Mouse (Mus musculus): ENCODE results near the gene Rbfox3.

DNA sequence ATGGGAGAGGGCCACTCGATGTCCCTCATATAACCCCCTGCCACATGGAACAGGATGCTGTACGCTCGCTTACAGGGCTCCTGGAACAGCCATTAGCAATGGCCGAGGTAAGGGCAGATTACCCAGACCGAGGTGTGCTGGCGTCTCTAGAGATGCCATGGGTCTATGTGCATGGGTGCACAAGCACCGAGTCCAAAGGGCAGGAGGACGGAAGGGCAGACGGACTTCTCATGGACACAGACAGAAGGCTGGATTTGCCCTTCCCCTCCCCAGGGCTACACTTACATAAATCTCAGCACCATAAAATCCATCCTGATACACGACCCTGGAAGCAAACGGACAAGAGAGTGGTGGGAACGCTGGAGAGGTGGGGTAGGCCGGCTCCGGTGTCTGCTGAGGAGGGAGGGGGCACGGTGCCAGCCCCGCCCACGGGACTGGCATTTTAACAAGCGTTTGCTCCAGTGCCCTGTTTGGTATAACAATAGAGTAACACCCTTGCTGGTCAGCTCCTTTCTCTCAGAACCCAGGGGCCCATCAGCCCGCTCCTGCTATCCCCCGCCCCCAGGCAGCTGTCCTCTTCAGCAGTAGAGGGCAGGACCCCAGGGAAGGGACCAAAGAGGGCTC, 415.2 kb downstream of the Rbfox3 start:
- TF ChIP-seq CTCF (IDR thresholded peaks at IDR 0.05; ENCODE audit: low read depth, low read length) (no peak), GATA2 (IDR thresholded peaks at IDR 0.05; ENCODE audit: borderline replicate concordance, low read depth, low read length) (no peak), TAL1 (conservative IDR thresholded peaks at IDR 0.05; ENCODE audit: low read depth, low read length) (no peak), POLR2AphosphoS5 (IDR thresholded peaks at IDR 0.05; ENCODE audit: insufficient replicate concordance, low read depth, low read length) (no peak), GATA1 (IDR thresholded peaks at IDR 0.05; ENCODE audit: borderline replicate concordance, low read length) (no peak)

All from G1E (cell line).